Mouse (Mus musculus) CH12.LX (cell line): ENCODE measurements around the gene Golga4. TPM values are rescaled to one million over a fixed set of nuclear protein-coding genes. Genes with fewer than 3 reads are reported as not detected.

Experiments used
- DNase-seq: peaks from one replicate; pipeline ENCODE4 v3.0.0-alpha.2; 2013; ENCODE audit errors: extremely low read depth
- H3K27ac ChIP-seq: 2 replicates; pipeline ENCODE4 v1.5.1; 2012; ENCODE audit warnings: low read depth, mild to moderate bottlenecking, control low read depth, moderate library complexity; ENCODE audit not compliant: insufficient read depth
- H3K27me3 ChIP-seq: replicated peaks from 2 replicates; pipeline ENCODE3; 2012; ENCODE audit warnings: inconsistent platforms
- H3K36me3 ChIP-seq, 2 experiments: replicated peaks in 1 of 2; 2 replicates each; pipeline versions ENCODE3 to v1.6.1; 2012; ENCODE audit warnings: inconsistent platforms in 1 of 2, low read length in 1 of 2, mild to moderate bottlenecking in 1 of 2, mixed read lengths in 1 of 2, moderate library complexity in 1 of 2; ENCODE audit not compliant: control insufficient read depth in 1 of 2, insufficient read depth in 1 of 2
- H3K4me1 ChIP-seq, 2 experiments: 2 replicates each; pipeline ENCODE4 v1.6.1; 2012; ENCODE audit warnings: inconsistent platforms in 1 of 2, moderate library complexity in 1 of 2; ENCODE audit not compliant: insufficient read depth in 2 of 2, control insufficient read depth in 1 of 2
- H3K4me2 ChIP-seq: 2 replicates; pipeline ENCODE4 v1.6.1; 2012; ENCODE audit warnings: low read depth, mild to moderate bottlenecking, control low read depth; ENCODE audit not compliant: poor library complexity, insufficient read depth, severe bottlenecking
- H3K4me3 ChIP-seq, 3 experiments: fragments of 150-350 bp in 1 of 3; sonication (generic) in 1 of 3; replicated peaks in 1 of 3; 2 replicates each; pipeline versions ENCODE3 to v1.5.1; 2011 to 2012; ENCODE audit warnings: low read depth in 2 of 3, low read length in 2 of 3, mild to moderate bottlenecking in 2 of 3, moderate library complexity in 2 of 3, control low read depth in 1 of 3, improper control_type of control experiment in 1 of 3, inconsistent platforms in 1 of 3, mixed read lengths in 1 of 3; ENCODE audit not compliant: poor library complexity in 1 of 3
- H3K79me2 ChIP-seq: replicated peaks from 2 replicates; pipeline ENCODE4 v1.6.1; 2012; ENCODE audit warnings: mild to moderate bottlenecking, moderate library complexity; ENCODE audit not compliant: control insufficient read depth, poor library complexity, insufficient read depth, severe bottlenecking; ENCODE audit errors: extremely low read depth
- H3K9ac ChIP-seq: 2 replicates; pipeline ENCODE4 v1.6.1; 2012; ENCODE audit warnings: low read depth, mild to moderate bottlenecking, control low read depth, moderate library complexity; ENCODE audit not compliant: insufficient read depth
- H3K9me3 ChIP-seq: replicated peaks from 2 replicates; pipeline ENCODE3; 2012; ENCODE audit warnings: low read length, inconsistent platforms, mixed read lengths
- BHLHE40 ChIP-seq: IDR thresholded peaks from 2 replicates; pipeline ENCODE4 v1.6.1; 2011; ENCODE audit warnings: mild to moderate bottlenecking, low read depth, low read length, improper control_type of control experiment
- CHD1 ChIP-seq: IDR thresholded peaks from 2 replicates; pipeline ENCODE4 v1.6.1; 2012; ENCODE audit warnings: low read depth, low read length, improper control_type of control experiment, inconsistent platforms
- CHD2 ChIP-seq: IDR thresholded peaks from 2 replicates; pipeline ENCODE4 v1.6.1; 2011; ENCODE audit warnings: low read length, improper control_type of control experiment
- CTCF ChIP-seq, 2 experiments: IDR thresholded peaks in 1 of 2; conservative IDR thresholded peaks in 1 of 2; 2 replicates each; pipeline ENCODE4 v1.5.1; 2011 to 2012; ENCODE audit warnings: low read depth in 2 of 2, low read length in 2 of 2, improper control_type of control experiment in 1 of 2, inconsistent platforms in 1 of 2, mild to moderate bottlenecking in 1 of 2, moderate library complexity in 1 of 2
- E2F4 ChIP-seq: IDR thresholded peaks from 2 replicates; pipeline ENCODE4 v1.6.1; 2011; ENCODE audit warnings: low read depth, low read length, improper control_type of control experiment; ENCODE audit not compliant: insufficient replicate concordance
- HCFC1 ChIP-seq: IDR thresholded peaks from 2 replicates; pipeline ENCODE4 v1.6.1; 2012; ENCODE audit warnings: low read depth, mild to moderate bottlenecking, inconsistent platforms, low read length, improper control_type of control experiment
- IRF4 ChIP-seq: IDR thresholded peaks from 2 replicates; pipeline ENCODE4 v1.6.1; 2014; ENCODE audit warnings: low read depth, mild to moderate bottlenecking, inconsistent platforms, low read length, improper control_type of control experiment
- JUN ChIP-seq: IDR thresholded peaks from 2 replicates; pipeline ENCODE4 v1.6.1; 2011; ENCODE audit warnings: low read depth, mild to moderate bottlenecking, low read length, improper control_type of control experiment, moderate library complexity; ENCODE audit not compliant: insufficient read depth
- JUND ChIP-seq: conservative IDR thresholded peaks from 2 replicates; pipeline ENCODE4 v1.6.1; 2011; ENCODE audit warnings: low read depth, low read length, improper control_type of control experiment
- MAZ ChIP-seq: IDR thresholded peaks from 2 replicates; pipeline ENCODE4 v1.6.1; 2012; ENCODE audit warnings: low read depth, mild to moderate bottlenecking, inconsistent platforms, low read length, improper control_type of control experiment, moderate library complexity
- MEF2A ChIP-seq: IDR thresholded peaks from 2 replicates; pipeline ENCODE4 v1.6.1; 2014; ENCODE audit warnings: low read depth, mild to moderate bottlenecking, inconsistent platforms, low read length, improper control_type of control experiment, borderline replicate concordance
- MXI1 ChIP-seq: IDR thresholded peaks from 2 replicates; pipeline ENCODE4 v1.6.1; 2011; ENCODE audit warnings: mild to moderate bottlenecking, low read depth, low read length, improper control_type of control experiment
- MYC ChIP-seq: IDR thresholded peaks from 2 replicates; pipeline ENCODE4 v1.6.1; 2011; ENCODE audit warnings: low read depth, mild to moderate bottlenecking, improper control_type of control experiment, low read length
- NELFE ChIP-seq: IDR thresholded peaks from 2 replicates; pipeline ENCODE4 v1.6.1; 2011; ENCODE audit warnings: low read depth, low read length, improper control_type of control experiment
- POLR2AphosphoS2 ChIP-seq: IDR thresholded peaks from 2 replicates; pipeline ENCODE4 v1.6.1; 2011; ENCODE audit warnings: low read depth, low read length, improper control_type of control experiment
- RAD21 ChIP-seq: IDR thresholded peaks from 2 replicates; pipeline ENCODE4 v1.6.1; 2011; ENCODE audit warnings: low read depth, mild to moderate bottlenecking, low read length, improper control_type of control experiment, moderate library complexity
- RCOR1 ChIP-seq: conservative IDR thresholded peaks from 2 replicates; pipeline ENCODE4 v1.6.1; 2012; ENCODE audit warnings: low read depth, mild to moderate bottlenecking, inconsistent platforms, low read length, improper control_type of control experiment
- SIN3A ChIP-seq: IDR thresholded peaks from 2 replicates; pipeline ENCODE4 v1.6.1; 2012; ENCODE audit warnings: low read length, improper control_type of control experiment, inconsistent platforms
- SMC3 ChIP-seq: IDR thresholded peaks from 2 replicates; pipeline ENCODE4 v1.6.1; 2011; ENCODE audit warnings: low read depth, low read length, improper control_type of control experiment
- TBP ChIP-seq: conservative IDR thresholded peaks from 2 replicates; pipeline ENCODE4 v1.6.1; 2011; ENCODE audit warnings: low read depth, low read length, improper control_type of control experiment
- TCF12 ChIP-seq: IDR thresholded peaks from 2 replicates; pipeline ENCODE4 v1.6.1; 2014; ENCODE audit warnings: low read depth, mild to moderate bottlenecking, inconsistent platforms, low read length, improper control_type of control experiment
- UBTF ChIP-seq: IDR thresholded peaks from 2 replicates; pipeline ENCODE4 v1.6.1; 2012; ENCODE audit warnings: low read depth, mild to moderate bottlenecking, inconsistent platforms, low read length, improper control_type of control experiment, moderate library complexity
- USF1 ChIP-seq: IDR thresholded peaks from 2 replicates; pipeline ENCODE4 v1.6.1; 2014; ENCODE audit warnings: low read depth, mild to moderate bottlenecking, inconsistent platforms, low read length, improper control_type of control experiment
- ZMIZ1 ChIP-seq: IDR thresholded peaks from 2 replicates; pipeline ENCODE4 v1.6.1; 2012; ENCODE audit warnings: low read depth, mild to moderate bottlenecking, inconsistent platforms, low read length, improper control_type of control experiment
- dilution Hi-C: fragments of 300-500 bp; cut with MboI; formaldehyde crosslinking; loops from 2 replicates; pipeline ENCODE4 v1.14.3; 2020; ENCODE audit warnings: low sequenced_read_pairs; ENCODE audit not compliant: extremely low pct_unique_long_range_greater_than_20kb, extremely low pct_ligation_motif_present
- in situ Hi-C: fragments of 300-500 bp; cut with MboI; formaldehyde crosslinking; loops from 3 replicates; pipeline ENCODE4 v1.14.3; 2019; ENCODE audit warnings: low sequenced_read_pairs, low pct_ligation_motif_present, low pct_unique_long_range_greater_than_20kb, mixed read lengths
- polyA plus RNA-seq: library from polyadenylated mRNA; unstranded; fragments of >175 nt; gene quantifications from 2 replicates; pipeline ENCODE4 v1.2.1, GENCODE M21; 2012; ENCODE audit warnings: low read depth; ENCODE audit not compliant: insufficient read length
- total RNA-seq, 2 experiments: library from RNA; depleted of rRNA; stranded (reverse); fragments of 300-350 nt in 1 of 2; fragments of >200 nt in 1 of 2; gene quantifications; 2 replicates each; pipeline ENCODE4 v1.2.3; 2012 to 2014

Gene Golga4
- total and polyA plus RNA-seq, 3 experiments = 23.7 to 37.2 (median 33.1) TPM

- dilution Hi-C loops = no loop called here
- DNase-seq = no peak
- peaks cover 0 to 13% of the 10 kb centered on the region in 2 experiments; a peak in 2 of 4 replicates for H3K4me1 ChIP-seq
These were observed 83.2 kb downstream of the Golga4 start for GRCm38 (mm10) chr9:118589249-118589648.

GRCm38 (mm10) chr9:118590230-118590629, 84.2 kb downstream of the Golga4 start:
- Histone ChIP-seq H3K9ac (no peak overlapping the region), H3K4me3 (no peak overlapping the region), H3K4me2 (no peak overlapping the region), H3K9me3 (no peaks in the 10 kb centered on the region), H3K27me3 (no peaks in the 10 kb centered on the region), H3K4me1 (peaks cover 0 to 3% of the 10 kb centered on the region in 2 experiments; a peak in 2 of 4 replicates), H3K79me2 (no peaks in the 10 kb centered on the region), H3K36me3 (peaks cover 0 to 16% of the 10 kb centered on the region in 2 experiments), H3K27ac (no peak overlapping the region)
- in situ Hi-C loops (loop anchor here (25.0 kb wide), 2 partner anchors 322 to 472 kb away; partner anchors contain the start of gene Vill), dilution Hi-C loops (no loop called here)
- TF ChIP-seq TBP (no peak), NELFE (no peak), SIN3A (no peak), TCF12 (no peak), MEF2A (no peak), CHD1 (no peak), MAZ (no peak)
- DNase-seq = no peak

More at GRCm38 (mm10) chr9:118589249-118589648, 83.2 kb downstream of the Golga4 start:
- Histone ChIP-seq H3K79me2 (no peaks in the 10 kb centered on the region), H3K9me3 (no peaks in the 10 kb centered on the region), H3K9ac (no peak overlapping the region), H3K4me2 (no peak overlapping the region), H3K36me3 (peaks cover 0 to 20% of the 10 kb centered on the region in 2 experiments), H3K27ac (no peak overlapping the region), H3K27me3 (no peaks in the 10 kb centered on the region), H3K4me3 (no peak overlapping the region)
- no peak for TF ChIP-seq IRF4
- TF ChIP-seq CHD1 = no peak
- TF ChIP-seq SMC3 = peak; percentile 44
- TF ChIP-seq CHD2 = no peak
- TF ChIP-seq MAZ = no peak
- no peak for TF ChIP-seq E2F4
- TF ChIP-seq USF1 = no peak
- no peak for TF ChIP-seq SIN3A
- no peak for TF ChIP-seq JUN
- no peak for TF ChIP-seq JUND
- no peak for TF ChIP-seq NELFE
- peak; percentile 62 for TF ChIP-seq RAD21
- peak; percentile 28 to 59; a peak in 3 of 4 replicates for TF ChIP-seq CTCF (conservative IDR thresholded peaks at IDR 0.05 in 1 of 2, IDR thresholded peaks at IDR 0.05 in 1 of 2; ENCODE audit: low read depth in 2 of 2, low read length in 2 of 2)
- no peak for TF ChIP-seq RCOR1
- TF ChIP-seq ZMIZ1 = no peak
- no peak for TF ChIP-seq POLR2AphosphoS2
- TF ChIP-seq TCF12 = no peak
- no peak for TF ChIP-seq MYC
- no peak for TF ChIP-seq BHLHE40
- no peak for TF ChIP-seq UBTF
- no peak for TF ChIP-seq MXI1
- TF ChIP-seq HCFC1 = no peak
- in situ Hi-C loops = loop anchor here (25.0 kb wide), 2 partner anchors 323 to 473 kb away; partner anchors contain the start of gene Vill
